Mouse (Mus musculus): ENCODE results near the gene 1700029H14Rik. TPM values are rescaled to one million over a fixed set of nuclear protein-coding genes. Genes with fewer than 3 reads are reported as not detected.

Gene 1700029H14Rik
- polyA plus RNA-seq, 1 experiment, result 0.11 TPM

DNA sequence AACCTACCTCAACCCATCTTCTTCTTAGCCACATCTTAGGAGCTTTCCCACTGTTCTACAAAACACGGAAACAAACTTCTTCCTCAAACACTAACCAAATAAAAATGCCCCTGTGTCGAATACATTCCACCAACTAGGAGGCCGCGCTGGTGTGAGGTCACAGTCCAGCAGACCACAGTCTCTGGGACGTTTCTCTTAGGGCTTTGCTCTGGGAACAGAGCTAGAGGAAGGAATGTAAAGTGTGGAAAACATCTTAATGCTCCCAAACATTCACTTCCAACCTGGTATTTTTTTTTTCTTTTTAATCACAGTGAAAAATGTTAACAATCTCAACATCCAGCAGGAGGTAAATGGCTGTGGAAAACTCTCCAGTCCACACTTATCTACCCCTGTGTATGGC is 45.5 kb downstream of the 1700029H14Rik start:
- 59% methylated on average over 5 of the region's 5 CpGs for WGBS
- TF ChIP-seq POLR2A (IDR thresholded peaks at IDR 0.05; ENCODE audit: borderline replicate concordance, extremely low read depth, low read depth, low read length), result no peak
- TF ChIP-seq CTCF (IDR thresholded peaks at IDR 0.05; ENCODE audit: insufficient read depth, low read length), result no peak

DNA sequence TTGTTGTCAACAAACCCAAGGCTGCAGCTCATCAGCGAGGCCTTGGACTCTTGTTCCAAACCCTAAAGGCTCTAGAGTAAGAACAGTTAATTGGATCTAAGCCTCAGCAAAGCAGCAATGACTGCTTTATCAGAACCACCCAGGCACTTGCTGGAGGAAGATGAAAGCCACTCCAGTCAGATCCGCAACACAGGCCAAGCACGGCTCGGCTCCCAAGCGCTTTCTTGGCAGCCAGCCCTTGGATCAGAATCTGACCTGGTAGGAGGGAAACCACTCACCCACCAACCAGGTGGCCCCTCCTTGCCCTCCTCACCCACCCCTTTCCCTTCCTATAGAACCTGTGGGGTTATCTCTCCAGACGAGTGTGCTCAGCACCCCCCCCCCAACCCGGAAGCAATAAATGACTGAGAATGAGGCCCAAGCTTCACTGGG is 46.2 kb downstream of the 1700029H14Rik start:
- DNase-seq, result peak; percentile 57
- 40% methylated on average over 7 of the region's 7 CpGs for WGBS
- peaks cover 7% of the 10 kb centered on the region; the same call in 1 of the 2 replicates for H3K4me1 ChIP-seq (ENCODE audit: control insufficient read depth, insufficient read depth, low read length)
- H3K4me3 ChIP-seq (replicated peaks; ENCODE audit: extremely low read depth, low read depth, low read length), result no peak overlapping the region
- TF ChIP-seq CTCF (IDR thresholded peaks at IDR 0.05; ENCODE audit: insufficient read depth, low read length) (no peak), POLR2A (IDR thresholded peaks at IDR 0.05; ENCODE audit: borderline replicate concordance, extremely low read depth, low read depth, low read length) (no peak)

More for the DNA sequence above, 45.5 kb downstream of the 1700029H14Rik start:
- no peak for DNase-seq
- no peak overlapping the region for H3K4me3 ChIP-seq (replicated peaks; ENCODE audit: extremely low read depth, low read depth, low read length)
- H3K4me1 ChIP-seq (ENCODE audit: control insufficient read depth, insufficient read depth, low read length), result peaks cover 7% of the 10 kb centered on the region; the same call in 1 of the 2 replicates

DNA sequence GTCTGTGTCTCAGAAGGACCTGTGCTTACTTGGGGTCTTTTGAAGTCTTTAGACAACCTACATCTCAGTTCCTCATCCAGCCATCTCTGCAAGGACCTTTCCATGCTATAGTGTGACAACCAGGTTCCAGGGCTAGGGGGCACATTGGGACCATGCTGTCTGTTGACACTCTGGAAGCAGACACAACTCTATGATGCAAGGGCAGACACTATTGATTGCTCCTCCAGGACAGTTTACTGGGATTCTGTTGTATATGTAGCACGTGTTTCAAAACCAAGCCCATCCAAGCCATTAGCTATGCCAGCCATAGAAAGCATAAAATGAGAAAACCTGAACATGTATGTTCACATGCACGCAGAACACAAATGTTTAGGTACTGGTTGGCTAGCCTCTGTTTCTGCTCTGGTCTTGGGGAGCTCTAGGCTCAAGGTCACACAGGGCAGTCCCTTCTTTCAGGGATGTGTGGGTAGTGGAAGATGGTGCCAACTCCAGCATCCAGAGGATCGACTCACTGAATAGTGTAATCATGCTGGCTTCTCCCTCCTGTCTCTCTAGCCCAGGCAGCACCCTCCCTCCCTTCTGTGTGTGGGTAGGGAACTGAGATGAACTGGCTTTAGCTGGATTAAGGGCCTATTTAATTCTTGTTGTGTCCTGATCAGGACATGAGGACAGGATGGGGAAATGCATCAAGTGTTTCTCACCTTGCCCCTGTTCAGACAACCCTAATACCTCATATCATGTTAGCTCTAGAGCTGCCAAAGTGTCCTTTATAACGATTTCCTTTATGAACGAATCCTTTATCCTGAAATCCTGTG is 48.5 kb downstream of the 1700029H14Rik start:
- H3K4me1 ChIP-seq (ENCODE audit: control insufficient read depth, insufficient read depth, low read length), result peaks cover 7% of the 10 kb centered on the region; the same call in 1 of the 2 replicates
- DNase-seq, result no peak
- H3K4me3 ChIP-seq (replicated peaks; ENCODE audit: extremely low read depth, low read depth, low read length), result no peak overlapping the region
- no peak for TF ChIP-seq CTCF (IDR thresholded peaks at IDR 0.05; ENCODE audit: insufficient read depth, low read length)
- TF ChIP-seq POLR2A (IDR thresholded peaks at IDR 0.05; ENCODE audit: borderline replicate concordance, extremely low read depth, low read depth, low read length), result no peak
- WGBS, result 77% methylated on average over 5 of the region's 5 CpGs

DNA sequence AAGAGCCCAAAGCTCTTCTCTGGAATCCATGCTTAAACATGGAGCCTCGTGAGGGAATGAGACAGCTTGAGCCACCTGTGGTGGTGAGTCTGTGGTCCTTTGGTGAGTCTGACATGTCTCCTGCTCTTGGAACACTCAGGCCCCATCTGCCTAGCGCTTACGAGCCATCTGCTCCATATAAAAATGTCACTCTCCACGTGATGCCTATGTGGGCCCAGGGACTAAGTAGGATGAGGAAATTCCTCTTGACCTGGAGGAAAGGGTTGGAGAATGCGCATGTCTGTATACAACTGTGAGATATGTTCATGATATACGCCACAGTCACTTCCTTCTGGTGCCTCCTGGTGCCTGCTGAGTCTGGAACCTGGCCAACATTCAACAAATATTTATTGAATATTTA is 49.6 kb downstream of the 1700029H14Rik start:
- H3K4me3 ChIP-seq (replicated peaks; ENCODE audit: extremely low read depth, low read depth, low read length), result no peak overlapping the region
- TF ChIP-seq CTCF (IDR thresholded peaks at IDR 0.05; ENCODE audit: insufficient read depth, low read length) (no peak), POLR2A (IDR thresholded peaks at IDR 0.05; ENCODE audit: borderline replicate concordance, extremely low read depth, low read depth, low read length) (no peak)
- peaks cover 11% of the 10 kb centered on the region for H3K4me1 ChIP-seq (ENCODE audit: control insufficient read depth, insufficient read depth, low read length)
- WGBS, result 45% methylated on average over 6 of the region's 6 CpGs
- no peak for DNase-seq

DNA sequence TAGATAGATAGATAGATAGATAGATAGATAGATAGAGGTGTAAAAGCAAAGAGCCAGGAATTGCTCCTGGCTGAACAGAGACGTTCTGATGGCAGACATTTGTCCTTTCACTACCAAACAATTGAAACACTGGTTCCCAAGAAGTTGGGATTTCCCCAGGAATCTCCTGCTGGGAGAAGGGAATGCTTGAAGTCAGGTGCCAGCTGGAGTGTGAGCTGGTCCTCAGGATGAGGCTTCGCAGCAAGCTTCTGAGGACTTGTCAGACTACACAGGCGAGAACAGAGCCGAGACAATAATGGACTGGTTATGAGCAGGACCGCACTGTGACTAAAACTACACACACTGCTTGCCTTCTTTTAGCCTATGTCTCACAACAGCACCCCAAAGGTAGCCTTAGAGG is 50.2 kb downstream of the 1700029H14Rik start:
- TF ChIP-seq CTCF (IDR thresholded peaks at IDR 0.05; ENCODE audit: insufficient read depth, low read length) (no peak), POLR2A (IDR thresholded peaks at IDR 0.05; ENCODE audit: borderline replicate concordance, extremely low read depth, low read depth, low read length) (no peak)
- 76% methylated on average over 5 of the region's 5 CpGs for WGBS
- H3K4me1 ChIP-seq (ENCODE audit: control insufficient read depth, insufficient read depth, low read length), result peaks cover 10% of the 10 kb centered on the region
- no peak for DNase-seq
- H3K4me3 ChIP-seq (replicated peaks; ENCODE audit: extremely low read depth, low read depth, low read length), result no peak overlapping the region

DNA sequence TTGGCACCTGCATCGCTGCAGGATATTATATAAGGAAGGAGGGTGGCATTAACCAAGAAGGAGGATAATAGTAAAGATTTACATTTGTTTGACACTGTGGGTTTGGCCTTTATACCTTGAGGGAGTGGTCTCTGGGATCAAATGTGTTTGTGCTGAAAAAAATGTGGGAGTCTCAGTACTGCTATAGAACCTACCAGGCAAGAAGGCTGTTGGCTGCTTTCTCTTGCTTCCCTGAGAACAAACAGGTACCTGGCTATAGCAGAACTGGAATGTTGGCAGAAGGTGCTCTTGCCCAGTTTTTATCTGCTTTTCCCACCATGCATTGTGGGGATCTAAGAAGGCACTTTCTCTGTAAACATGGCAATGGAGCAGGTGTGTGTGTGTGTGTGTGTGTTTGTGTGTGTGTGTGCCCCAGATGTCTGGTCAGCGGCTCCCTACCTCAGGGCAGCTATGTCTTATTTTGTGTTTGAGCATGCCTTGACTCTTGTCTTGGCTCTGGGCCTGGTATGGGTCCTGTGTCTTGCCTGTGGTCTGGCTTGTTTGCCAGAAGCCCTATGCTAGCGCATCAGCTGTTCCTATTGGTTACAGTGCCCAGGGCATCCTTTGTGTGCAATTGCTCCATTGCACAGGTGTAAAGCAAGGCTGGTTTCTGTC is 54.9 kb downstream of the 1700029H14Rik start:
- TF ChIP-seq CTCF (IDR thresholded peaks at IDR 0.05; ENCODE audit: insufficient read depth, low read length), result no peak
- no peak for TF ChIP-seq POLR2A (IDR thresholded peaks at IDR 0.05; ENCODE audit: borderline replicate concordance, extremely low read depth, low read depth, low read length)
- DNase-seq, result no peak
- Histone ChIP-seq H3K4me3 (replicated peaks; ENCODE audit: extremely low read depth, low read depth, low read length) (no peak overlapping the region), H3K4me1 (ENCODE audit: control insufficient read depth, insufficient read depth, low read length) (peaks cover 8% of the 10 kb centered on the region)
- 57% methylated on average over 3 of the region's 3 CpGs for WGBS

DNA sequence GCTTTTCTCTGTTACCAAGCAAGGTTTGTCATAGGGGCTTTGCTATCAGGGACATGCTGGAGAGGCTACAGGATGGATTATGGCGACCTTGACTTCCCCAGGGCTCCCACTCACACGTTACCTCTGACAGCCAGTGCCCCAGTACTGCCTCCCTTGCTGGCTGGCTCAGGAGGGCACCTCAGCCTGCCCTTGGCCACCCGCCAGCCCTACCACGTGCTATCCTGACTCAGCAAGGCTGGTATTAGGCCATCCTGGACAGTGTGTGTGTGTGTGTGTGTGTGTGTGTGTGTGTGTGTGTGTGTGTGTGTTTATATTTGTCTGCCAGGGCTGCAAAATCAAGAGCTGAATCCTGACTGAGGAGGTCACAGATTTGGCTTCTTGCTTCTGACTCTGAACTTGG is 55.4 kb downstream of the 1700029H14Rik start:
- DNase-seq, result peak; percentile 82
- TF ChIP-seq CTCF (IDR thresholded peaks at IDR 0.05; ENCODE audit: insufficient read depth, low read length) (no peak), POLR2A (IDR thresholded peaks at IDR 0.05; ENCODE audit: borderline replicate concordance, extremely low read depth, low read depth, low read length) (no peak)
- 15% methylated on average over 4 of the region's 4 CpGs for WGBS
- peaks cover 8% of the 10 kb centered on the region for H3K4me1 ChIP-seq (ENCODE audit: control insufficient read depth, insufficient read depth, low read length)
- H3K4me3 ChIP-seq (replicated peaks; ENCODE audit: extremely low read depth, low read depth, low read length), result no peak overlapping the region

DNA sequence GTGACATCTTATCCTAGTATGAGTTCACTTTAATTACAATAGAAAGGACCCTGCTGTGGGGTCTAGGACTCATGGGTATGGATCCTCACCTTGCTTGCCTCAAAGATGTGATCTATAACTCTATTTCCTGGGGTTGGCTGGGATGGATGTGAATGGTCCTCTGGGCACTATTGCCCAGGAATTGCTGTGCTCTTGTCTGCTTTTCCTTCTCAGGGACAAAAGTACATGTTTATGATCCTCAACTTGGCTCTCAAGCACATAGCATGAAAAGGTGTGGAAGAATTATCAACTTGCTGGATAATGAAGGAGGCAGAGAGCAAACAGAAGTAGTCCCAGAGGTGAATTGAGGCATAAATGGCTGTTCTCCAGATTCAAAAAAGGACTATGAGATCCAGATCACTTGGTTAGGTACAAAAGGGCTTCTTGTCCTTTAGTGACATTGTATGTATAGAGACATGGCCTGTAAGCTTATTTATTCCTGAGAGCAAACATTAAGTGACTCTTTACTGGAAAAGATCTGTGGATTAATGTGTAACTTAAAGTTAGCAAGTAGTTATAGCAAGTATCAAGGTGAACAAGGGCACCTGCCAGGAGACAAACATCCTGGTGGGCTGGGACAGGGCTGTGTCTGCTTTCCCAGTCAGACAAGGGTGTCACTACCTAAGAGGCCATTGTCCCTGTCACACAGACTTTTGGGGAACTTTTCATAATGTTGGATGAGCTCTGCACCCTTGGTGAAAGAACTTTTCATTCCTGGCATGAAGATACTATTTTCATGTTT is 57.2 kb downstream of the 1700029H14Rik start:
- DNase-seq, result no peak
- no peak for TF ChIP-seq CTCF (IDR thresholded peaks at IDR 0.05; ENCODE audit: insufficient read depth, low read length)
- no peak for TF ChIP-seq POLR2A (IDR thresholded peaks at IDR 0.05; ENCODE audit: borderline replicate concordance, extremely low read depth, low read depth, low read length)
- no peak overlapping the region for H3K4me3 ChIP-seq (replicated peaks; ENCODE audit: extremely low read depth, low read depth, low read length)
- peaks cover 8% of the 10 kb centered on the region for H3K4me1 ChIP-seq (ENCODE audit: control insufficient read depth, insufficient read depth, low read length)

DNA sequence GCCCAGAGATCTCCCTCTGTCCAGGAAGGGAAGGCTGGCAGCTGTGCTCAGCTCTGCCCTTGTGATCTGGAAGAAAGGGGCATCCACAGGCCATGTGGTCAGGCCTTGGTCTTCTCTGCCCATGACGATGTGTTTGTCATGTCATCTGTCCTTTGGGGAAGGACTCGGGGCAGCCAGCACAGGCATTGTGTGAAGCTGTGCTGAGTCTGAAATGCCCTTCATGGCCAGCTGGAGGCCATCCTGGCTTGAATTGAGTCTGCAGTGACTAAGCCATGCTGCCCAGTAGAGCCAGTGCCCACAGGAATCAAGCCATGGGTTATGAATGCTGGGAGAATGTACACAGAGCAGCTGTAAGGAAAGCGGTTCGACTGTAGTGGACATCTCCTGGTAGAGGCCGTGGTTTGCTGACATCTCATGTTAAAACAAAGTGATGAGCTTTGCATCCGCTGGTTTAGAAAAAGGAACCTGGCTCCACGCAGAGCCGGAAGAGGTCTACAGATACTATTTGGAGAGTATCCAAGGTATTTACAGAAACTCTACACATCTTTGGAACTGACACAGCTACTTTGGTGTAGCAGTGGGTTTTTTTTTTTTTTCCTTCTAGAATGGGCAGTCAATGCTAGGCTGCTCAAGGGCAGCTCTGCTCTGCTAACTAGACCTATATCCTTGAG is 58.2 kb downstream of the 1700029H14Rik start:
- no peak overlapping the region for H3K4me3 ChIP-seq (replicated peaks; ENCODE audit: extremely low read depth, low read depth, low read length)
- 53% methylated on average over 8 of the region's 8 CpGs for WGBS
- H3K4me1 ChIP-seq (ENCODE audit: control insufficient read depth, insufficient read depth, low read length), result peaks cover 8% of the 10 kb centered on the region
- TF ChIP-seq CTCF (IDR thresholded peaks at IDR 0.05; ENCODE audit: insufficient read depth, low read length), result no peak
- no peak for TF ChIP-seq POLR2A (IDR thresholded peaks at IDR 0.05; ENCODE audit: borderline replicate concordance, extremely low read depth, low read depth, low read length)
- no peak for DNase-seq

All from lung, adult 2 months (tissue).